Mouse (Mus musculus) embryonic facial prominence, embryonic 13.5 days (tissue): Measurements from ENCODE around the gene Sorcs3. TPM values are rescaled to one million over a fixed set of nuclear protein-coding genes. Genes with fewer than 3 reads are reported as not detected.

Experiments used
- ATAC-seq: fragments of 200-750 bp; cut with Nextera tagmentation; 2 replicates; pipeline ENCODE4 v1.8.0; 2017; ENCODE audit warnings: low read depth; ENCODE audit not compliant: insufficient number of reproducible peaks, insufficient read depth, low FRiP score, low TSS enrichment
- H3K27ac ChIP-seq: fragments of 300-500 bp; sonication (generic); 2 replicates; pipeline ENCODE4 v1.5.1; 2015; ENCODE audit warnings: moderate library complexity, mild to moderate bottlenecking, inconsistent platforms
- H3K27me3 ChIP-seq: fragments of 300-500 bp; sonication (generic); 2 replicates; pipeline ENCODE4 v1.6.1; 2015; ENCODE audit warnings: mild to moderate bottlenecking, inconsistent platforms
- H3K36me3 ChIP-seq: fragments of 300-500 bp; sonication (generic); 2 replicates; pipeline ENCODE4 v1.6.1; 2015; ENCODE audit warnings: mild to moderate bottlenecking, inconsistent platforms
- H3K4me1 ChIP-seq: fragments of 300-500 bp; sonication (generic); 2 replicates; pipeline ENCODE4 v1.6.1; 2015; ENCODE audit warnings: inconsistent platforms
- H3K4me2 ChIP-seq: fragments of 300-500 bp; sonication (generic); 2 replicates; pipeline ENCODE4 v1.6.1; 2015; ENCODE audit warnings: moderate library complexity, mild to moderate bottlenecking, inconsistent platforms
- H3K4me3 ChIP-seq: fragments of 300-500 bp; sonication (generic); 2 replicates; pipeline ENCODE4 v1.5.1; 2015; ENCODE audit warnings: mild to moderate bottlenecking, inconsistent platforms
- H3K9ac ChIP-seq: fragments of 300-500 bp; sonication (generic); 2 replicates; pipeline ENCODE4 v1.6.1; 2015; ENCODE audit warnings: mild to moderate bottlenecking, inconsistent platforms
- H3K9me3 ChIP-seq: fragments of 300-500 bp; sonication (generic); 2 replicates; pipeline ENCODE4 v1.6.1; 2016; ENCODE audit warnings: inconsistent platforms
- WGBS: fragments of 180-500 bp; shearing (Covaris S2); methylation state at CpG from one replicate; pipeline ENCODE4 v1.1.7; 2015; ENCODE audit warnings: mixed read lengths; 5-methylcytosine and 5-hydroxymethylcytosine counted together
- polyA plus RNA-seq: library from polyadenylated mRNA; unstranded; fragments of >200 nt; fragmentation: Nextera tagmentation; extraction: Ambion mirVana; gene quantifications from 2 replicates; pipeline ENCODE4 v1.2.1, GENCODE M21; 2015

Sorcs3 gene
- polyA plus RNA-seq, 1 experiment from 2014 or later = 0.55 TPM

DNA sequence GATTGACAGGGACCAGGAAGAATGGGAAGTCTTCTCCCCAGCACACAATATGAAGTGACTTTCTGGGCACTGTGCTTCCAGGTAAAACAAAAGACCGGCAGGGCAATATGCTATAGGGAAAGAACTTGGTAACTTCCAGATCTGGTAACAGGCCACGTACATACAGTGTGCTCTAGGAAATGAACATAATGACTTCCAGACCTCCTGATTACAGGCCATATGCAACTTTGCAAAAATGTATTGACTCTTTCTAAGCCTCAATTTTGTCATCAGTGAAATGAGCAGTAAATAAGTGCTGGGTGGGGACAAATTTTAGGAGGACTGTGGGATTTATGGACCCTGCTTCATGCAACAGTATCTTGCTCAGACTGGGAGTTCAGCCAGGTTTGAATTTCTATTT is 88.4 kb downstream of the Sorcs3 start:
- Histone ChIP-seq H3K4me2 (no peak overlapping the region), H3K9ac (no peak overlapping the region), H3K4me1 (peaks cover 7% of the 10 kb centered on the region; the same call in 1 of the 2 replicates), H3K4me3 (no peak overlapping the region), H3K27me3 (no peaks in the 10 kb centered on the region), H3K9me3 (no peaks in the 10 kb centered on the region), H3K36me3 (no peaks in the 10 kb centered on the region), H3K27ac (no peak overlapping the region)
- no peak for ATAC-seq
- 37% methylated on average over 2 of the region's 2 CpGs for WGBS

DNA sequence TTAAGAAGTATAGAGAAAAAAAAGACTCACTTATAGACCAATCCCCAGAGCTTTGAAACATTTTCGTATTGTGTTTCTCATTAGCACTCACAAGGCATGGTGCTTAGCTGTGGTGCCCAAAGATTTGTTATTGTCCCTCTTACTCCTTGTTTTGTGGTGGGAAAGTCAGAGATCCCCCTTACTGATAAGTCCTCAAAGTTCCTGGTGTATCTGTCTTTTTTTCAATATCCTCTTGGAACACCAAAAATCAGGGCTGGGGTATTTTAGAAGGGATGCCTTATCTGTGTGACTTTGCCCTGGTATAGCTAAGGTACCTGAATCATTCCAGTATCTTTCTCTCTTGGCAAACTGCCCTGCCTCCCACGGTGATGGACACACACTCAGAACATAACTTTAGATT is 92.6 kb downstream of the Sorcs3 start:
- no peak overlapping the region for H3K4me2 ChIP-seq
- H3K9ac ChIP-seq = no peak overlapping the region
- no peaks in the 10 kb centered on the region for H3K9me3 ChIP-seq
- H3K27ac ChIP-seq = no peak overlapping the region
- 68% methylated on average over 2 of the region's 2 CpGs for WGBS
- no peaks in the 10 kb centered on the region for H3K27me3 ChIP-seq
- H3K4me1 ChIP-seq = peaks cover 16% of the 10 kb centered on the region
- H3K4me3 ChIP-seq = no peak overlapping the region
- no peak for ATAC-seq
- no peaks in the 10 kb centered on the region for H3K36me3 ChIP-seq

- H3K27ac ChIP-seq = no peak overlapping the region
- no peak overlapping the region for H3K4me3 ChIP-seq
- no peak overlapping the region for H3K4me2 ChIP-seq
- peaks cover 10% of the 10 kb centered on the region for H3K4me1 ChIP-seq
- no peaks in the 10 kb centered on the region for H3K36me3 ChIP-seq
- no peaks in the 10 kb centered on the region for H3K27me3 ChIP-seq
- no peak overlapping the region for H3K9ac ChIP-seq
- 32% methylated on average over 14 of the region's 14 CpGs for WGBS
- H3K9me3 ChIP-seq = no peaks in the 10 kb centered on the region
- no peak for ATAC-seq
These were observed 94.8 kb downstream of the Sorcs3 start for GRCm38 (mm10) chr19:48300440-48301231.

DNA sequence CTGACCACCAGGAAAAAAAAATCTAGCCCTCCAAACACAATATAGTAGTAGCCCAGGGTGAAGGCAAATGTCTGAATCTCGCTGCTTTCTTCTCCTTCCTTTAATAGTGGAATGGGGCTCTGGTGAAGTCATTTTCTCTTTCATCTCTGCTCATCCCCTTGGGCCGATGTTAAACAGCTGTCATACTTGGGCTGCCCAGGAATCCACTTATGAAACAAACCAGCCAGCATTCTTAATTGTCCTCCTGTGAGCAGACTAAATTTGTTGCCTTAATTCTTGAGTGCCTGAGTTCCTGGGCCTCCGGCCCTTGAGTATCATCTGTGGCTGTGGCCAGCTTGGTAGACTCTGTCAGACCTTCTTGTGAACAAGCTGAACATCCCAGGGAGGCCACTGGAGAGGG is 95.5 kb downstream of the Sorcs3 start:
- Histone ChIP-seq H3K27ac (no peak overlapping the region), H3K9ac (no peak overlapping the region), H3K36me3 (no peaks in the 10 kb centered on the region), H3K4me1 (peaks cover 10% of the 10 kb centered on the region), H3K27me3 (no peaks in the 10 kb centered on the region), H3K4me3 (no peak overlapping the region), H3K9me3 (no peaks in the 10 kb centered on the region), H3K4me2 (no peak overlapping the region)
- no peak for ATAC-seq
- WGBS = 35% methylated on average over 3 of the region's 3 CpGs

DNA sequence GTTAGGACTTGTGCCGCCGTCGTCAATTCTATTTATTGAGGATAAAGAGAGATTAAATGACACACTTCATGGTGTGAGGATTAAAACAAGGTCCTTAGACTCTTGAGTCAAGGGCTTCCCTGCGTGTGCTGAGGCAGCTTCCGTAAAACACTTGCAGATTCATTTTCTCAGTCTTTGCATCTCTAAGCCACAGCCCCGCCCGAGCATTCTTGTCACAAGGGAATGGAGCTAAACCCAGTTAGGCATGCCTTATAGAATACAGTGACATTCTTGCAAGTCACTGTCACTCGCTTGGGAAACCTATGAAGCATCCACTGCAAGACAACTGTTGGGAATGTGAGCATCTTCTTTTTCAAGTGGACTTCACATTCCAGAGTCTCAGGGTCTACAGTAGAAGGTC is 102.5 kb downstream of the Sorcs3 start:
- WGBS = 71% methylated on average over 8 of the region's 8 CpGs
- no peak for ATAC-seq
- no peak overlapping the region for H3K9ac ChIP-seq
- H3K27me3 ChIP-seq = no peaks in the 10 kb centered on the region
- no peak overlapping the region for H3K27ac ChIP-seq
- no peak overlapping the region for H3K4me2 ChIP-seq
- H3K4me1 ChIP-seq = 0 out of 2 replicates have a peak, but pooled peaks cover 3% of the 10 kb centered on the region
- H3K36me3 ChIP-seq = no peaks in the 10 kb centered on the region
- H3K9me3 ChIP-seq = no peaks in the 10 kb centered on the region
- no peak overlapping the region for H3K4me3 ChIP-seq

- H3K4me1 ChIP-seq = 0 out of 2 replicates have a peak, but pooled peaks cover 3% of the 10 kb centered on the region
- ATAC-seq = no peak
- H3K4me3 ChIP-seq = no peak overlapping the region
- H3K4me2 ChIP-seq = no peak overlapping the region
- H3K27ac ChIP-seq = no peak overlapping the region
- WGBS = 59% methylated on average over 15 of the region's 15 CpGs
- no peaks in the 10 kb centered on the region for H3K36me3 ChIP-seq
- H3K27me3 ChIP-seq = no peaks in the 10 kb centered on the region
- H3K9me3 ChIP-seq = no peaks in the 10 kb centered on the region
- H3K9ac ChIP-seq = no peak overlapping the region
These were observed 103.9 kb downstream of the Sorcs3 start for GRCm38 (mm10) chr19:48309531-48310337.

DNA sequence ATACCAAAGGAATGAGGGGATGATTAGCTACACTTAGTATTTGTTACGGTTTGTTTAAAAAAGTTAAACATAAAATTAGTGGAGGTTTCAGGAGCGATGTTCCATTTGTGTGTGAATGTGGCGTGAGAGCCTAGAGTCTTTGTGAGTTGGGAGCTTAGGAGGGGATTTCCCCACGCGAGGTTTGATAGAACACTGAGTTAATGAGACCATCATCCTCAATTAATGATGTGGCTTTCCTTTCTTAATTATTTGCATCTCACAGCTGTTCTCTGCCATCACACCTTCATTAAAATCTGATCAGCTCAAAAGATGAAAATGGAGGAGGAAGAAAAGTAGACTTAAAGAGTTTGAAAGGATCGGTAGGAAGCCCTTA is 104.5 kb downstream of the Sorcs3 start:
- no peak overlapping the region for H3K9ac ChIP-seq
- H3K27ac ChIP-seq = no peak overlapping the region
- H3K4me2 ChIP-seq = no peak overlapping the region
- 0 out of 2 replicates have a peak, but pooled peaks cover 3% of the 10 kb centered on the region for H3K4me1 ChIP-seq
- H3K9me3 ChIP-seq = no peaks in the 10 kb centered on the region
- H3K36me3 ChIP-seq = no peaks in the 10 kb centered on the region
- 72% methylated on average over 6 of the region's 6 CpGs for WGBS
- no peak for ATAC-seq
- no peak overlapping the region for H3K4me3 ChIP-seq
- H3K27me3 ChIP-seq = no peaks in the 10 kb centered on the region

DNA sequence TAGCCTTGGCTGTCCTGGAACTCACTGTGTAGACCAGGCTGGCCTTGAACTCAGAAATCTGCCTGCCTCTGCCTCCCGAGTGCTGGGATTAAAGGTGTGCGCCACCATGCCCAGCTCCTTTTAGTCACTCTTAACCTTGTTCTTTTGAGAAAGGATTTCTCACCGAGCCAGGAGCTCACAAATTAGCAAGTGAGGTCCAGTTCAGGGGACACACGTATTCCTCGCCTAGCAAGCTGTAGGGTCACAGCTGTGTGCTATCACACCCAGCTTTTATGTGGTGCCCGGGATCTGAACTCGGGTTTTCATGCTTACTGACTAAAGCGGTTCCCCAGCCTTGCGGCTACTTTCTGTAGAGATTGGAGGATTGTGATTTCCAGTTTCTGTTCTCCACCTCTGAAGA is 108.0 kb downstream of the Sorcs3 start:
- H3K4me1 ChIP-seq = no peaks in the 10 kb centered on the region
- no peak overlapping the region for H3K9ac ChIP-seq
- H3K36me3 ChIP-seq = no peaks in the 10 kb centered on the region
- H3K27me3 ChIP-seq = no peaks in the 10 kb centered on the region
- no peak overlapping the region for H3K27ac ChIP-seq
- no peaks in the 10 kb centered on the region for H3K9me3 ChIP-seq
- 95% methylated on average over 9 of the region's 9 CpGs for WGBS
- no peak overlapping the region for H3K4me2 ChIP-seq
- H3K4me3 ChIP-seq = no peak overlapping the region
- ATAC-seq = no peak

DNA sequence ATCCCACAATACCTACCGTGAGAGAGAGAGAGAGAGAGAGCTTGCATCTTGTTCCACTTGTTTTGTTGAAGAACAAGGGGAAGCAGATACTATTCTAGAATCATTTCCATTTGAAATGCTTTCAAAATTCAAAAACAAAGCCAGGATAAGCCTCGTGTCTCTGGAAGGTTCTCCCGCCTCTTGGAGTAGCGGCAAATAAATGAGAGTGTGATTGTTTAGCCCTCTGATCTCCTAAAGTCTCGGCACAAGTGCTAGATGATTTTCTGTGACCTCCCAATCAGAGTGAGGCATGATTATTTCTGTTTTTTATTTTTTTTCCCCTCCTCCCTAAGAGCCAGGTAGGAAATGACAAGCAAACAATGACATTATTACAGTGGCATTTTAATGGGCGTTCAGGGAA is 121.3 kb downstream of the Sorcs3 start:
- no peaks in the 10 kb centered on the region for H3K27me3 ChIP-seq
- H3K4me1 ChIP-seq = no peaks in the 10 kb centered on the region
- no peak overlapping the region for H3K9ac ChIP-seq
- H3K27ac ChIP-seq = no peak overlapping the region
- H3K9me3 ChIP-seq = no peaks in the 10 kb centered on the region
- no peak overlapping the region for H3K4me2 ChIP-seq
- no peaks in the 10 kb centered on the region for H3K36me3 ChIP-seq
- H3K4me3 ChIP-seq = no peak overlapping the region
- 61% methylated on average over 6 of the region's 6 CpGs for WGBS
- no peak for ATAC-seq

DNA sequence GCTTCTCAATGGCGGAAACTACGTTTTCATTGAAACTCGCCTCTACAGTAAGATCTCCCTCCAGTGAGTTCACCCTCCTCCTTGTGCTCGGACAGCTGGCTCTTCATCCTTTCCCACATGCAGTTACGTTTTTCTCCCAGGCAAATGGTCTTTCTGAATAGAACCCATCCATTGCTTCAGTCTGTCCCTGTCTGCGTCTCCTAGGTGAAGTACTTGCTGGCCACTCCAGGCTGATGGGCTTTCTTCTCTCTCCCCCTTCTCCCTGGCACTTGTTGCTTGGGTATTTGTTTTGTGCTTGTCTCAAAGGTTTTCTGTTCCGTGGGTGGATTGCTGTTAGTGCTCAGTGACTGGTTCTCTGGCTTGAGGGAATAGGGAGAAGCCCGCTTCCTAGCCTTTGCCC is 122.3 kb downstream of the Sorcs3 start:
- no peak overlapping the region for H3K9ac ChIP-seq
- no peak overlapping the region for H3K4me3 ChIP-seq
- no peaks in the 10 kb centered on the region for H3K4me1 ChIP-seq
- no peaks in the 10 kb centered on the region for H3K36me3 ChIP-seq
- 88% methylated on average over 8 of the region's 8 CpGs for WGBS
- H3K27me3 ChIP-seq = no peaks in the 10 kb centered on the region
- H3K9me3 ChIP-seq = no peaks in the 10 kb centered on the region
- H3K4me2 ChIP-seq = no peak overlapping the region
- ATAC-seq = no peak
- H3K27ac ChIP-seq = no peak overlapping the region

DNA sequence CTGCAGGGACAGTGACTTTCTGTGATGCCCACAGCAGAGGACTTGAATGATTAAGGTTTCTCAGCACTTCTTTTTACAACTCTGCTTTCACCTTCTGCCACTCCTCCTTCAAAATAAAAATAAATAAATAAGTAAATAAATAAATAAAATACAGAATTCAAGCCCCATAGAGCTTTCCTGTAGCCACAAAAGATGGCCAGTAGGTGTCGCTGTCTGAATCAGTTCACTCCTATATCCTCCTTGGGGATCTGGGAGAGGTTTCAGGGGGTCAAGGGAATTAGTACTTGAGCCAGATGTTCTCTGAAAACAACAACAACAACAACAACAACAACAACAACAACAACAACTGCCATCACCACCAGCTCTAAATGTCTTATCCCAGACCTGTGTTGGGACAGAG is 125.8 kb downstream of the Sorcs3 start:
- no peak overlapping the region for H3K4me2 ChIP-seq
- H3K9ac ChIP-seq = no peak overlapping the region
- H3K4me1 ChIP-seq = no peaks in the 10 kb centered on the region
- H3K27ac ChIP-seq = no peak overlapping the region
- H3K4me3 ChIP-seq = no peak overlapping the region
- WGBS = 14% methylated on average over 1 of the region's 1 CpGs
- ATAC-seq = no peak
- no peaks in the 10 kb centered on the region for H3K36me3 ChIP-seq
- no peaks in the 10 kb centered on the region; the same call in 1 of the 2 replicates for H3K27me3 ChIP-seq
- no peaks in the 10 kb centered on the region for H3K9me3 ChIP-seq

- no peak overlapping the region for H3K27ac ChIP-seq
- H3K9ac ChIP-seq = no peak overlapping the region
- no peaks in the 10 kb centered on the region for H3K4me1 ChIP-seq
- WGBS = 65% methylated on average over 2 of the region's 2 CpGs
- H3K9me3 ChIP-seq = no peaks in the 10 kb centered on the region
- H3K4me3 ChIP-seq = no peak overlapping the region
- H3K4me2 ChIP-seq = no peak overlapping the region
- ATAC-seq = no peak
- no peaks in the 10 kb centered on the region for H3K36me3 ChIP-seq
- H3K27me3 ChIP-seq = peaks cover 4% of the 10 kb centered on the region
These were observed 127.3 kb downstream of the Sorcs3 start for GRCm38 (mm10) chr19:48333085-48333484.
